Mouse (Mus musculus) midbrain, embryonic 10.5 days (tissue): ENCODE measurements around the gene BC067074. TPM values are rescaled to one million over a fixed set of nuclear protein-coding genes. Genes with fewer than 3 reads are reported as not detected.

Experiments
- DNase-seq: peaks from one replicate; pipeline ENCODE4 v3.0.0-alpha.2; 2017; ENCODE audit warnings: low spot score
- H3K27ac ChIP-seq: fragments of 300-500 bp; sonication (generic); replicated peaks from 2 replicates; pipeline ENCODE4 v1.5.1; 2016; ENCODE audit warnings: mild to moderate bottlenecking
- H3K27me3 ChIP-seq: fragments of 300-500 bp; sonication (generic); 2 replicates; pipeline ENCODE4 v1.6.1; 2016; ENCODE audit warnings: low read depth, mild to moderate bottlenecking; ENCODE audit not compliant: poor library complexity, severe bottlenecking
- H3K36me3 ChIP-seq: fragments of 300-500 bp; sonication (generic); 2 replicates; pipeline ENCODE4 v1.6.1; 2016; ENCODE audit warnings: mild to moderate bottlenecking, moderate library complexity
- H3K4me1 ChIP-seq: fragments of 300-500 bp; sonication (generic); 2 replicates; pipeline ENCODE4 v1.6.1; 2016
- H3K4me3 ChIP-seq: fragments of 300-500 bp; sonication (generic); 2 replicates; pipeline ENCODE4 v1.5.1; 2016; ENCODE audit warnings: mild to moderate bottlenecking, moderate library complexity
- H3K9me3 ChIP-seq: fragments of 300-500 bp; sonication (generic); replicated peaks from 2 replicates; pipeline ENCODE4 v1.6.1; 2016; ENCODE audit warnings: mild to moderate bottlenecking
- WGBS: fragments of 180-500 bp; shearing (Covaris S2); methylation state at CpG from one replicate; pipeline ENCODE4 v1.1.7; 2016; 5-methylcytosine and 5-hydroxymethylcytosine counted together
- polyA plus RNA-seq: library from polyadenylated mRNA; unstranded; fragments of >200 nt; fragmentation: Nextera tagmentation; extraction: Ambion mirVana; gene quantifications from 2 replicates; pipeline ENCODE4 v1.2.1, GENCODE M21; 2016

Gene BC067074
- polyA plus RNA-seq, 1 experiment from 2014 or later = 1.5 TPM

DNA sequence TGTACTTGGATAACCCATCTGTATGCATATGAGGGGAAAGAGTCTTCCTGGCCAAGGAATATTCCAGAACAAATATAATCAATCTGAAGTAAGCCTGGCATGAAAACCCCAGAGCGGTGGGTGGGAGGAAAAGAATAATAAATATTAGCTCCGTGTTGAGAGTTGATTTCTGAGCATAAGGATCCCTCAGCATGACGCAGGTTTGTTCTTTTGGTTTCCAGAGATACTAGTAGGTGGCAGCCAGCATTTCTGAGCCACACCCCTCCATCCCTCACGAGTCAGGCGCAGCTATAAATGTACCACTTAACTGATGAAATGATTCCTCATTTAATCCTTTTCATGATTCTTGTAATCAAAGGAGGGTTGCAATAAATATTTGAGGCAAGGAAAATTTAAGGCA lies 41.0 kb downstream of the BC067074 start:
- Histone ChIP-seq H3K9me3 (peaks cover 3% of the 10 kb centered on the region; the same call in 1 of the 2 replicates), H3K27me3 (no peaks in the 10 kb centered on the region), H3K4me1 (peaks cover 8% of the 10 kb centered on the region; the same call in 1 of the 2 replicates), H3K4me3 (no peak overlapping the region), H3K27ac (no peak overlapping the region), H3K36me3 (no peaks in the 10 kb centered on the region)
- 84% methylated on average over 5 of the region's 5 CpGs for WGBS
- DNase-seq = no peak

DNA sequence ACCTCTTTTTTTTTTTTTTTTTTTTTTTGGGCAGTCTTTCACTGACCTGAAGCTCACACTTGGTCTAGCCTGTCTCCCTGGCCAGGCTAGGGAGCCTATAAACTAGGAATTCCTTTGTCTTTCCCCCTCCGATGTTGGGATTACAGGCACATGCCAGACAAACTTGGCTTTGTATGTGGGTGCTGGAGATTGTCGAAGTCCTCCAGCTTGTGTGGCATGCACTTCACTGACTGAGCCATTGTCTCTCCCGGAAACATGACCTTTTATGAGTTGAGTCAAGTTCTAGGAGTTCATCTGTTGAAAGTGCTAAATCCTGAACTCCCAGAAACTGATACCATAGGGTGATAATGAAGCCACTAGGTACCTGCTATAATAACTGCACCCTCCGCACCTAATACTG lies 41.8 kb downstream of the BC067074 start:
- Histone ChIP-seq H3K4me1 (peaks cover 8% of the 10 kb centered on the region; the same call in 1 of the 2 replicates), H3K36me3 (no peaks in the 10 kb centered on the region), H3K9me3 (no peaks in the 10 kb centered on the region; the same call in 1 of the 2 replicates), H3K27ac (no peak overlapping the region), H3K27me3 (no peaks in the 10 kb centered on the region), H3K4me3 (no peak overlapping the region)
- 88% methylated on average over 4 of the region's 4 CpGs for WGBS
- DNase-seq = no peak

GRCm38 (mm10) chr13:113337223-113337858 lies 44.4 kb downstream of the BC067074 start:
- 63% methylated on average over 6 of the region's 6 CpGs for WGBS
- H3K9me3 ChIP-seq = no peaks in the 10 kb centered on the region
- peaks cover 10% of the 10 kb centered on the region for H3K4me1 ChIP-seq
- no peak overlapping the region; the same call in 1 of the 2 replicates for H3K27ac ChIP-seq
- no peak overlapping the region for H3K4me3 ChIP-seq
- no peaks in the 10 kb centered on the region for H3K27me3 ChIP-seq
- H3K36me3 ChIP-seq = no peaks in the 10 kb centered on the region
- no peak for DNase-seq

DNA sequence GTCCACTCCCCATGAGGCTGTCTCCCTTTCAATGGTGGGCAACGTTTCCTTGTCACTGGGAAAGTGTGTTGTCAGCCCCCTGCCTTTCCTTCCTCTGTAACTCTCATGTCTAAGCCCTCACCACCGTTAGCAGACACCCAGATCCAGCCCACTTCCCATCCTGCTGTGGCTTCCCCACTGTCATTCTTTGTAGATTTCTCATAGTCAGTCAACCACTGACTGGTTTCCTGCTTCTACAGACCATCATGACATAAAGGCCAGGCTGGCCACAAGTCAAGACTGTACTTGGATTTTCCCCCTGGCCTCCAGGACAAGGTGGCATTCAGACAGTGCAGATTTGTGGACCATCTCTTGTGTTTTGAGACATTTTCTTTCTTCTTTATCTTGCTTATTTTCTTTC lies 47.7 kb downstream of the BC067074 start:
- Histone ChIP-seq H3K27ac (no peak overlapping the region), H3K4me1 (peaks cover 23% of the 10 kb centered on the region), H3K36me3 (no peaks in the 10 kb centered on the region), H3K27me3 (no peaks in the 10 kb centered on the region), H3K4me3 (no peak overlapping the region), H3K9me3 (no peaks in the 10 kb centered on the region)
- WGBS = 51% methylated on average over 2 of the region's 2 CpGs
- no peak for DNase-seq

DNA sequence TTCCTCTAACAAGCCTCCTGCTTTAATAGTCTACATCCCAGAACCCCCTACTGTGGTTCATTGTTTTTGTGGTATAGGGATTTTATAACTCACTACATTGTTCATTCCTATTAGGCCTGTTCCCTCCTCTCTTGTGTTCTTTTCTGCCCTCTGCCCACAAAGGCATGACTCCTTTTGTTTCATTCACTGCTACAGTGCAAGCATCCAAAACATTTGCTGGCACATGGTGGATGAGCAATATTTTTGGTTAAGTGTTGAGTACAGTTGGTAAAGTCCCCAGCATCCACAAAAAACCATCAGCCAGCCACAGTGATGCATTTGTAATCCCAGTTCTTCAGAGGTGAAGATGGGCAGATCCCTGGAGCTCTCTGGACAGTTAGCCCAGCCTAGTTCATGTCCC lies 48.2 kb downstream of the BC067074 start:
- no peaks in the 10 kb centered on the region for H3K27me3 ChIP-seq
- no peak for DNase-seq
- no peaks in the 10 kb centered on the region for H3K36me3 ChIP-seq
- peaks cover 23% of the 10 kb centered on the region for H3K4me1 ChIP-seq
- no peak overlapping the region for H3K4me3 ChIP-seq
- no peak overlapping the region for H3K27ac ChIP-seq
- H3K9me3 ChIP-seq = no peaks in the 10 kb centered on the region

GRCm38 (mm10) chr13:113342355-113342919 lies 49.5 kb downstream of the BC067074 start:
- Histone ChIP-seq H3K9me3 (no peaks in the 10 kb centered on the region), H3K27ac (no peak overlapping the region), H3K4me1 (peaks cover 17% of the 10 kb centered on the region), H3K27me3 (no peaks in the 10 kb centered on the region), H3K4me3 (no peak overlapping the region), H3K36me3 (no peaks in the 10 kb centered on the region)
- WGBS = 78% methylated on average over 10 of the region's 10 CpGs
- no peak for DNase-seq

GRCm38 (mm10) chr13:113350743-113351430 lies 57.9 kb downstream of the BC067074 start:
- WGBS = 74% methylated on average over 11 of the region's 11 CpGs
- Histone ChIP-seq H3K4me1 (peaks cover 44% of the 10 kb centered on the region), H3K27ac (0 out of 2 replicates have a peak overlapping the region, but pooled peaks have one; percentile 23)

DNA sequence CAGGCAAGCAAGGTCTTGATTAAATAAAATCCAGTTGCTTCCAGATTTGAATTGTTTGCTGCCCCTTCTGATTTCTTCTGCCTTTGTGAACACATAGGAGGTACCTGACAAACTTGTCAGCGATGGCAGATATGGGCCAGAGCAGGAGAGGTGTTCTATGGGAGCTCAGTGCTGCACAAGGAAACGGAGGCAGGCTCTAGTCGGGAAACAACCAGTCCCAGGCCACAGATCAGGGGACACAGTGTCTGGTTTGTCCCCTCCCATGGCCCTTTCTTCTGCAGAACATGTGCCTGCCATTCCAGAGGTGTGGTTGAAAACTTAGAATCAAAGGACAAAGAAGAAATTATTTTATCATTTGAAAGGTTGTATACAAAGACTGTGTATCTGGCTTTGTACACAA lies 60.6 kb downstream of the BC067074 start:
- 84% methylated on average over 3 of the region's 3 CpGs for WGBS
- DNase-seq = no peak
- Histone ChIP-seq H3K27ac (no peak overlapping the region), H3K36me3 (no peaks in the 10 kb centered on the region), H3K9me3 (no peaks in the 10 kb centered on the region), H3K27me3 (peaks cover 20% of the 10 kb centered on the region), H3K4me3 (no peak overlapping the region), H3K4me1 (peaks cover 56% of the 10 kb centered on the region)

More at GRCm38 (mm10) chr13:113350743-113351430, 57.9 kb downstream of the BC067074 start:
- no peak for DNase-seq
- H3K4me3 ChIP-seq = no peak overlapping the region
- peaks cover 13% of the 10 kb centered on the region for H3K27me3 ChIP-seq
- no peaks in the 10 kb centered on the region for H3K9me3 ChIP-seq
- no peaks in the 10 kb centered on the region for H3K36me3 ChIP-seq

DNA sequence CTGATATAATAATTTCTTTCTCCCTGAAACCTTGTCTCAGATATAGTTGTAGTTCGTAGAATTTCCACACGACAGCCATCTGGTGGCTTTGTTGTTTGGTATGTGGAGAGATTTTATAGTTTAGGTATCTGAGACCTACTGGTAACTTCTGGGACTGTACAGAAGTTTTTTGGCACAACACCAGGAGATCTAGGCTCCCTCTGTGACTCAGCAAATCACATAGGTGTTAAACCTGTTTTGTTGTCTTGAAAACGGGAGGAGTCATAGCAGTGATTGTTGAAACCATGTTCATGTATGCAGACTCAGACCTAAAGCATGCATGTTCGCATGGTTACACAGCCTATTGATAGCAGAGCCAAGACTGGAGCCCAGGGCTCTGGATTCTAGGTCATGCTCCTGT lies 61.0 kb downstream of the BC067074 start:
- WGBS = 87% methylated on average over 4 of the region's 4 CpGs
- Histone ChIP-seq H3K9me3 (no peaks in the 10 kb centered on the region), H3K36me3 (no peaks in the 10 kb centered on the region), H3K4me1 (peaks cover 56% of the 10 kb centered on the region), H3K27ac (no peak overlapping the region), H3K4me3 (no peak overlapping the region), H3K27me3 (peaks cover 20% of the 10 kb centered on the region)
- no peak for DNase-seq

GRCm38 (mm10) chr13:113355022-113355421 lies 62.1 kb downstream of the BC067074 start:
- H3K4me3 ChIP-seq = no peak overlapping the region
- H3K27me3 ChIP-seq = peaks cover 20% of the 10 kb centered on the region
- H3K36me3 ChIP-seq = no peaks in the 10 kb centered on the region
- H3K4me1 ChIP-seq = peaks cover 56% of the 10 kb centered on the region
- peak; percentile 65 for DNase-seq
- H3K9me3 ChIP-seq = no peaks in the 10 kb centered on the region
- WGBS = 19% methylated on average over 4 of the region's 4 CpGs
- 0 out of 2 replicates have a peak overlapping the region, but pooled peaks have one; percentile 39 for H3K27ac ChIP-seq

- WGBS = 94% methylated on average over 13 of the region's 13 CpGs
- H3K4me1 ChIP-seq = peaks cover 37% of the 10 kb centered on the region
- H3K27me3 ChIP-seq = peaks cover 15% of the 10 kb centered on the region
- no peaks in the 10 kb centered on the region for H3K9me3 ChIP-seq
- H3K4me3 ChIP-seq = no peak overlapping the region
- no peaks in the 10 kb centered on the region for H3K36me3 ChIP-seq
- DNase-seq = no peak
- no peak overlapping the region for H3K27ac ChIP-seq
Observed at GRCm38 (mm10) chr13:113357438-113358144, 64.6 kb downstream of the BC067074 start.

DNA sequence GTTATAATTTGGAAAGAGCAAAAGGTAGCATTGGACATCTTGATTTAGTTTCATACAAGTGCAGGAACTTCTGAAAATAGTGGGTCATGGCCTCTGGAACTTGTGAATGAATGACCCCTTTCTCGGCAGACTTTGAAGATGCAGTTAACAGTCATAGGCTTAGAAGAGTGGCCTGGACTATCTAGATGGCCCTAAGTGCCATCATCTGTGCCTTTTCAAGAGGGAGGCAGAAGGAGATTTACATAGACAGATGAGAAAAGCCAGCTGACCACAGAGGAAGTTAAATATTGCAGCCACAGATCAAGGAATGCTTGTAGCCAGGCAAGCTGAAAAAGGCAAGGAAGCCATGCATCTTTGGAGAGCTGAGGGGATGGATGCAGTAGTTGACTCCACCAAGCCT lies 66.7 kb downstream of the BC067074 start:
- H3K27me3 ChIP-seq = peaks cover 7% of the 10 kb centered on the region; the same call in 1 of the 2 replicates
- no peaks in the 10 kb centered on the region for H3K36me3 ChIP-seq
- H3K4me1 ChIP-seq = peaks cover 24% of the 10 kb centered on the region
- no peaks in the 10 kb centered on the region for H3K9me3 ChIP-seq
- 86% methylated on average over 1 of the region's 1 CpGs for WGBS
- no peak for DNase-seq
- no peak overlapping the region for H3K27ac ChIP-seq
- H3K4me3 ChIP-seq = no peak overlapping the region
